Mouse (Mus musculus) heart, adult 9 months (tissue): ENCODE results near the gene Bcl2l1.

Experiments
- DNase-seq, 2 experiments: peaks; one replicate each; pipeline ENCODE4 v3.0.0; 2022; ENCODE audit warnings: low spot score in 2 of 2

Bcl2l1 gene

DNA sequence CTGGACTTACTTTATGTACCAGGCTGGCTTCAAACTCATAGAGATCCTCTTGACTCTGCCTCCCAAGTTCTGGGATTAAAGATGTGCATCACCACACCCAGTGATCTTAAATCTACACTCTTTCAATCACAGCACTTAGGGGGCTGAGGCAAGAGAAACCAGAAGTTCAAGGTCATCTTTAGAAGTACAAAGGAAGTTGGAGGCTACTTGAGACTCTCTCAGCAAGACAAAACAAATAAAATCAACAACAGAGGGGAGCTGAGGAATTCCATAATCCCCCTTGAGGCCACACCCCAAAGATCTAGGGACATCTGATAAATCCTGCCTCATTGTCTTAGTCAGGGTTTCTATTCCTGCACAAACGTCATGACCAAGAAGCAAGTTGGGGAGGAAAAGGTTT, 59.3 kb downstream of the Bcl2l1 start:
- DNase-seq: no peak

DNA sequence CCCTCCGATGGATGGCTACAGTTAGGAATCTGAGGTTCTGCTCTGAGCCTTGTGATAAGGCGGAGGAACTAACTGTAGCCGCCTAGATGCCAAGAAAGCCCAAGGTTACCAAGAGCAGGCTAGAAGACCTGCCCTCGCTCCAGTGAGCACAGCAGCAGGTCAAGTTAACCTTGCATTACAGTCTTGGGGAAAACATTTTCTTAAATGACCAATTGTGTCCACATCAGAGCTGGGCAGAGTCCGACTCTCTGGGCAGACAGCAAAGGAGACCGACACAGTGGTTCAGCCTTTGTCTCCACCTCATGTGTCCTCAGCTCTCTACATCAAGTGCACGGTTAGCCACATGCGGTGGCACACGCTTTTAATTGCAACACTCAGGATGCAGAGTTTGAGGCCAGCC, 60.0 kb downstream of the Bcl2l1 start:
- DNase-seq: no peak

DNA sequence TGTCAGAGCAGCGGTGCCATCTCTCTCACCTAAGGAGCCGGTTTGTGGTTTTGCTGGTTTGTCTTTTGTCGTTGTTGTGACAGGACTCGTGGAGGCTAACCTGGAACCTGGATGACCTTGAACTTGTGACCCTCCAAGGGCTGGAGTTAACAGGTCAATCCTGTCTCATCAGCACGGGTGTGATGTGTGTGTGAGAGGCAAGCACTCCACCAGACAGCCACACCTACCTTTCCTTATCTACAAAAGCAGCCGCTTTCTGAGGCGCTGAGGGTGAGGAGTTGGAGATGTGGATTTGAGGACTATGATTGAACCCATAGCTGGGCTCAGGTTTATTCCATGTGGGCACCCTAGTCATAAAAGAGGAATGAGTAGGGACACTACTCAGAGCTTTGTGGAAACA, 61.9 kb downstream of the Bcl2l1 start:
- DNase-seq: no peak

DNA sequence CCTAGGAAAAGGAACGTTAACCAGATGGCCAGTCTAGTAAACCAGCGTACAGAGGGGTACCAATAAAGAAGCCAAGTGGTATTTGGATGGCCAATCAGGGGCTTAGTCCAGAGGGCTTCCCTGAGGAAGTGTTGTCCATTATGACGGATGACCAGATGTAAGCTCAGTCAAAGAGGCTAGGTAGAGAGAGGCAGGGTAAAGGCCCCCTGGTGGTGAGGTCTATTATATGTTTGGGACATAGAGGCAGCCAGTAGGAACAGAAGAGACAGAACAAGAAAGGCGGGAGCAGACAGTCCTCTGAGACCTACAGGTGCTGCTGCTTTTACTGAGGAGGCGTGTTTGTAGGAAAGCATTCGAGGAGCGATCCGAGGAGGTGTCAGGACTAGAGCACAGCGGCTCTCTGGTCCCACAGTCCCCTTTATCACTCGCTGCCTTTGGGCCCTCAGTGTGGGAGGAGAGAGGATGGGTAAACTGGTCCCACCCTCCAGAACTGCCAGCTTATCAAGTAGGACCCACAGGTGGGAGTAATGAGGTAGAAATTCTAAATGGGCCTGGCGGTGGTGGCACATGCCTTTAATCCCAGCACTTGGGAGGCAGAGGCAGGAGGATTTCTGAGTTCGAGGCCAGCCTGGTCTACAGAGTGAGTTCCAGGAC, 63.8 kb downstream of the Bcl2l1 start:
- peak; percentile 55 to 69 for DNase-seq

DNA sequence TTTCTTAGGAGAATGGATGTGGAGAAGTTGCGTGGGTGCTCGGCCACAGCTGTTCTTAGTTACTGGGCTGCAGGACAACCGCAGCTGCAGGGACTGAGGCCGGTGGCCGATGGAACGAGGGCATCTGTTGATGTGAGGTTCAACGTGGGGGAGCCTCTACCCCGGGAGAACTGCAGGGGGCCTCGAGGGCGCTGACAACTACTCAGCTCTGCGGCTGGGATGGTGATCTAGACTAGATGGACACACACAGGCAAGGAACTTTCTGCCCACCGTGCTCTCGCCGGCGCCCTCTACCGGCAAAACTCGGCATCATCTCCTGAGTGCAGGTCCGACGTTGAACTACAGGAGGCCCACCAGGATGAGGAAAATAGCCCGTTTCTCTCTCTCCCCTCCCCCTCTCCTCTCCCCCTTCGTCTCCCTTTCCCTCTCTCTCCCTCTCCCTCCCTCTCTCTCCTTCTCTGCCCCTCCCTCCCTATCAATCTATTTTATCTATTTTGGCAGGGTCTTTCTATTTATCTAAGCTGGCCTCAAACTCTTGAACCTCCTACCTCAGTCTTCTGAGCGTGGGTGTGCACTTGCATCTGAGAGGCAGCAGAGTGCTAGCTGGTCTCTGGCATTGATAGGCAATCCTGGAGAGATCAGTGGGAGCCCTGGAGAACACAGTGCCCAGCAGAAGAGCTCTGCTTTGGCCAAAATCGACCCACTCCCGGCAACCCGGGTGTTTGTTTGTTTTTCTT, 65.0 kb downstream of the Bcl2l1 start:
- peak; percentile 85 to 91 for DNase-seq

DNA sequence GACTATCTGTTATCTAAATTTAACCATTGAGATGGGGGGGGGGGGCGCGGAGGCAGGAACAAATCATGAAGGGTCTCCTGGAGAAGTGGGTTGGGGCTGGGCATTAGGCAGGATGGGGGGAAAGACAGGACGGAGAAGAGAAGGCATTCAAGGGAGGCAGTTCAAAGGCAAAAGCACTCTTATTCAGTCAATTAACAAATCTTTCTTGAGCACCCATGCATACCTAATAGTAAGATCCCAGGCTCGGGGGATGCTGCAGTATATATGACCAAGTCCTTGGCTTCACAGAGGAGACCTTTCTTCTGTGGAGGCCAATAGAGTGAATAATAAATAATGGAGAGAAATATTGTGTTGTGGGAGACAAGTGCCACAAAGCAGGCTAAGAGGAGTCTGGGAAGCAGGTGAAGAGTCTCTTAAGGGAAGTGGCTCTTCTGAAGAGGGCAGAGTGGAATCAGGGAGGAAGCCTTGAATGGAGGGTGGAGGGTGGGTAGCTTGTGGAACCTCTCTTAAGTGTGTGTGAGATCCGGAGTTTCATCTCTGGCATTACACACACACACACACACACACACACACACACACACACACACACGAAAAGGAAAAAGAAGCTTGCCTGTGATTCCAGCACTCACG, 66.4 kb downstream of the Bcl2l1 start:
- no peak for DNase-seq

DNA sequence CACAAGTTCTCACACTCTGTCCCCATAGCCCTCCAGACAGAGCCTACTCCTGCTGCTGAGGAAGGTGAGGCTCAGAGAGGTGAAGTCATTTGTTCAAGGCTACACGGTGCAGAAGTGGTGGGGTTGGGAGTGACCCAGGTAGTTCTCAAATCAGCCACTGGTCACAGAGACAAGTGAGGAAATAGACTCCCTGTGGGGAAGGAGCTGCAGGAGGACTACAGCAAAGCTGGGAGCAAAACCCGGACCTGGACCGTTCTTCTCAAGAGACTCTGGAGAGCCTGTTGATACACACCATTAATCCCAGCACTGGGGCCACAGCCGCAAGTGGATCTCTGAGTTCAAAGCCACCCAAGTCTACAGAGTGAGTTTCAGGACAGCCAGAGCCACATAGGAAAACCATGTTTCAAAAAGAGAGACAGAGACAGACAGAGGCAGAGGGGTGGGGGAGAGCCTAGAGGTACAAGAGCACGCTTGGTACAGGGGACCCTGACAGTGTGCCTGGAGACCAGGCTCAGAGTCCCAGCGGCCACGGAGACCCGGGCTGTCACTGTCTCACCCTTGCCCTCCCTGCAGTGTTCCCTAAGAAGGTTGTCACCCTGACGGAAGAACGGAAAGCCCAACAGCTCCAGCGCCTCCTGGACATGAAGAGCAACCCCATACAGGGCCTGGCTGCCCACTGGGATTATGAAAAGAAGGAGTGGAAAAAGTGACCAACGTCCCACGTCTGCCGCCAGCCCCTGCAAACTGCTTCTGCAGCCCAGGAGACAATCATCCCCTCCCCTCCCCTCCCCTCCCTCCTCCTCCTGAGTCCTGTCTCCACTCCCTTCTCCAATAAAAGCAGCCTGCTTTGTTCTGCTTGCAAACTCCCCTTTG, 67.1 kb downstream of the Bcl2l1 start:
- DNase-seq: no peak

DNA sequence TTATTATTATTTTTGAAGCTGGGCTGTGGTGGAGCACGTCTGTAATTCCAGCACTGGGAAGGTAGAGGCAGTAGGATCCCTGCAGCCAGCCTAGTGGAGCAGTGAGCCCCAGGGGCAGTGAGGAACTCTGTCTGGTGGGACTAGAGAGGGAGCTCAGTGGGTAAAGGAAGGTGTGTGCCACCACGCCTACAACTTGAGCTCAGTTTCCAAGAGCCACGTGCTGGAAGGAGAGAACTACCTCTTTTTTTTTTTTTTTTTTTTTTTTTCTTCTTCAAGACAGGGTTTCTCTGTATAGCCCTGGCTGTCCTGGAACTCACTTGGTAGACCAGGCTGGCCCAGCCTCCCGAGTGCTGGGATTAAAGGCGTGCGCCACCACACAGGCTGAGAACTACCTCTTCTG, 68.2 kb downstream of the Bcl2l1 start:
- no peak for DNase-seq

DNA sequence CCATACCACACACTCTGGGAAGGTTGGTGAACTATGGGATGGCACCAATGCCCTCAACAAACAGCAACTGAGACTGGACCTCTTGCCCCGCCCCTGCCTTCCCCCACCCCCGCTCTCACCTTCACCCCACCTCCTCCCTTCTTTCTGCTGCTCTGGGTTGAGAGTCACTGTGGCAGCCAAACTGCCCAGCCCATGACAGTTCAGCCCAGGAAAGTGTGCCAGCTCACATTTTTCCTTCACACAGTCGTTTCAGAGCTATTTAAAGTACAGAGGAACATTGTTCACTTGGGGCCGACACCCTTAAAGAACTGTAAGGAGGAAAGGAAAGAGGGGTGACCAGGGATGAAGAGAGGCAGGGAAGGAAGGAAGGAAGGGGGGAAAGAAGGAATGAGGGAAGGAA, 73.2 kb downstream of the Bcl2l1 start:
- no peak for DNase-seq

DNA sequence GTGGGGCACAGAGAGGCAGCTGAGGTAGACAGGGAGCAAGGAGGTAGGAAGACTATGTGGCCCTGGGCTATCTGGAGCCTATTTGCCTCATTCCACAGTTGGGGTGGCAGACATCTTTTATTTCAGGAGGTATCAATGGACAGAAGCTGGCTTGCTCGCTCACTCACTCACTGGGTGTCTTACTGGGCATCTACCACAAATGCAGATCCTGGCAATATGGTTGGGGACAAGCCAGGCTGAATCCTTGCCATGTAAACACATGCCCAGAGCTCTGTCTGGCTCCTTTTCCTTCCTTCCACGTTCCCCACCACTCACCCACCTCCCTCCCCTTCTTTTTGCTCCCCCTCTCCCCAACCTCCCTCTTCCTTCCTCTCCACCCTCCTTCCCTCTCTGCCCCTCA, 74.0 kb downstream of the Bcl2l1 start:
- DNase-seq: no peak

DNA sequence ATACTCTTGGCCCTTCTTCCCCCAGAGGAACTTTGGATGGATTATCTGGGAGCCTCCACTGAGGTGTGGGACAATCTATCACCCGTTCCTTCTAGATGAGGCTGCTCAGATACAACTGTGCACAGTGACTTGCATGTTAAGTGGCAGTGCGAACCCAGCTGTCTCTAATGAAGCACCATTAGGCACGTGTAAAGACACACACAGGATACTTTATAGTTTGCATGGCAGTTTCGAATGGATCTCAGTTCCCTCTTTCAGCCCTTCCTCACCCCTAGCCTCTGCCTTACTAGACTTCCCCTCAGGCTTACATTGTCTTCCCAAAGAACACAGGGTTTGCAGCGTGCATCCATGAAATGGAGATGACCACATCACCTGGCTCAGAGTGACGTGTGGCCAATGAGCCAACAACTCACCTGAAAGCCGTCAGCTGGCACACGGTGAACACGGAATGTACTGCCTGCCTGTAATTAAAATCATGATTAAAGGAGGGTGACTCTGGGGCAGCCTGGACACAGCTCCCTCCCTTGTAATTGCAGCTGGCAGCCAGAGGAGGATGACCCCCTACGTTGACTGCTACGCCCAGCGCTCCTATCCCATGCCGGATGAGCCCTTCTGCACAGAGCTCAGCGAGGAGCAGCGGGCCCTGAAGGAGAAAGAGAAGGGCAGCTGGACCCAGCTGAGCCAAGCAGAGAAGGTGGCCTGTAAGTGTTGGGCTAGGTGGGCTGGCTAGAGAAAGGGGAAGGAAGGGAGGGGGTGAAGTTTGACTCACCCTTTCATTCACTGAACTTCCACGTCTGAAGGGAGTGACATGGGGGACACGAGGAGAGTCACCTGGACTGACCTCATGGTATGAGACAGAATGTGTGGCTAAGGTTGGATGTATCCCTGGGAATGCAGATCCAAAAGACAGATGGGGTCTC, 74.8 kb downstream of the Bcl2l1 start:
- no peak for DNase-seq

DNA sequence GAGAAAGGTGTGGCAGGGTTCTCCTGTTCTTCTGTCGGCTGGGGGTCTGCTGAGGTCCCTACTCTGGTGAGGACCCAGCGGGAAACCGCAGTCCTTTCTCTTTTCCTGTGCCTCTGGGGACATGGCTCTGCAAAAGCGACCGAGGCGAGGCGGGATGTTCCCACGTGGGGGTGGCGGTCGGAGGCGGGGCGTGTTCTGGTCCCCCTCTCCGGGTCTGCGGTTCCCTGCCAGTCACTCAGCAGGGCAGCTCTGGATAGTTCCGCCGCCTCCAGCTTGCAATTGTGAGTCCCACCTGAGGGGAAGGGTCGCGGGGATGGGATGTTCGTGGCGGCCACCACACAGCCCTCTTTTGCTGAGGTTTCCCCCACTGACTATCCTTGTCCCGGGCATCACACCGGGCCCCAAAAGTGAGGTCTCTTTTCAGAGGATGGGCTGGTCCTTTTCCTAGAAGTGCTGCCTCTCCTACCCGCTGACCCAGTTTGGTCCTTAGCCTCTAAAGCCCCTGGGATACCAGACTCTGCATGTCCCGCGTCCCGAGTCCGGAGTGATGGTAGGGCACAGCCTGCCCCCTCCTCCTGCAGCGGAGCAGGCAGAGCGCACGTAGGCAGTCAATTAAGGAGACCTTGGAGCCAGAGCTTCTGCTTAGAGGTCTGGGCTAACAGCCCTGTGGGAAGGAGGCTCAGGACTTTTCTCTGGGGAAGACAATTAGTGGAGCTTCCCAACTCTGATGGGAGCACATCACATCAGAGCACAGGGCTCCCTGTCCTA, 77.4 kb downstream of the Bcl2l1 start, which contains the start of gene Cox4i2:
Cox4i2 (plus strand) TSS at position 230 of the 768 bp plus-strand sequence.
- DNase-seq: peak in 1 of 2 experiments; percentile 39

DNA sequence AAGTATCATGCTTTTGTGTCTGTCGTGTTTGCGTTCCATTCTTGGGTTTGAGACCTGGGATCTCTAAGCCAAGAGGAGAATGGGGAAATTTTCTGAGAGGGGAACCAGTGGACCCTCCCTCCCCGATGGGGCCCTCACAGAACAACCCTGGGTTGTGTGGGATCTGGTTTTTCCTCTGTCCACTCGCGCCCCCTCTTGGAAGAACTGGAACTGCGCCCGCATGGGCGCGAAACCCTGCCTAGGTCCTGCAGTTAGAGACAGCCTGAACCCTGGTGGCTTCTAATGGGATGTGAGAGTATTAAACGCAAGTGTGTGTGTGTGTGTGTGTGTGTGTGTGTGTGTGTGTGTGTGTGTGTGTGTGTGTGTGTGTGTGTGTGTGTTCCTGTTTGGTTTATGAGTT, 89.1 kb downstream of the Bcl2l1 start:
- DNase-seq: peak; percentile 63 to 69

DNA sequence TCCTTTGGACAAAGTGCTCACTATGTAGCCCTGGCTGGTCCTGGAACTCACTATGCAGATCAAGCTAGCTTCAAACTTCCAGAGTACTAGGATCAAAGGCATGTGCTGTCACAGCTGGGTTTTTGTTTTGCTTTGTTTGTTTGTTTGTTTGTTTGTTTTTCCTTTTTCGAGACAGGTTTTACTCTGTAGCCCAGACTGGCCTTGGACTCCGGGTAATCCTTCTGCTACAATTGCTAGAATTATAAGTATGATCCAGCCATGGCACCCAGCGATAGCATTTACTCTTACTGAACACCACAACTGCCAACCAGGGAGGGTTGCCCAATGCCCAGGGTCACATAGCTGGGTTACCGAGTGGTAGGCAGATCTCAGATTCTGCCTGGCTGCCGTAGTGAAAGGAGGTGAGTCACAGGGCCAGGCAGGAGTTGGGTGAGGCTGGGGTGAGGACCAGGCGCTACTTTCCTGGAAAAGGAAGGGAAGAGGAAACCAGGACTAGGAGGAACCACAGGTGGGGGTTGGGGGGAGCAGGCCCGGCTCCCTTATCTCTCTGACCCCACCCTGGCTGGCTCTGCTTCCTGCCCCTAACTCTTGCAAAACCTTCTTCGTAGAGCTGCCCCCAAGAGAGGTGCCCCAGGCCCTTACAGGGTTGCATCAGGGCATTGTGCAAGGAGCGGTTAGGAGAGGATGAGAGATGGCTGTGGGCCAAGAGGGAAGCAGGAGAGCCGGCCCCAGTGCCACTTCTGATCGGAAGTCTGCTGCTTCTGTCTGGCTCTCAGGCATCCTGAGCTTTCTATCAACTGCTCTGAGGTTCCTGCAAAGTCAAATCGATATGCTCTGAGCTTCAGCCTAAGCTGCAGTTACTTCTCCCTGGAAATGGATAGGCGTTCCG, 90.1 kb downstream of the Bcl2l1 start:
- DNase-seq: peak; percentile 70 to 72

DNA sequence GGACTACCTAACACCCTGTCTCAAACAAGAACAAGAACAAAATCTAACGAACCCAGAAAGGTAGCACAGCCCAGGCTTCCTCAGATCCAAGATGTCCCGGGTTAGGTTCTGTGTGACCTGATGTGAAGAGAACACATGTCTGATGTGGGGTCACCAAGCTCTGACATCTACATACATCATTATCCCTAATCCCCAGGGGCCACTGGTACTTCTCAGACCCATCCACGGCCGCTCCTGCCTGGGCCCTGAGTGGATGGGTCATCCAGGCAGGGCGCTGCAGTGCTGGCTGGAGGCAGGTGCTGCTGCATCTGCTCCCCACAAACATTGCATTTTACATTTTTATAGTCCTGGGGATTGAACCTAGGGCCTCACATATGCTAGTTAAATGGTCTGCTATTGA, 91.0 kb downstream of the Bcl2l1 start:
- DNase-seq: no peak

DNA sequence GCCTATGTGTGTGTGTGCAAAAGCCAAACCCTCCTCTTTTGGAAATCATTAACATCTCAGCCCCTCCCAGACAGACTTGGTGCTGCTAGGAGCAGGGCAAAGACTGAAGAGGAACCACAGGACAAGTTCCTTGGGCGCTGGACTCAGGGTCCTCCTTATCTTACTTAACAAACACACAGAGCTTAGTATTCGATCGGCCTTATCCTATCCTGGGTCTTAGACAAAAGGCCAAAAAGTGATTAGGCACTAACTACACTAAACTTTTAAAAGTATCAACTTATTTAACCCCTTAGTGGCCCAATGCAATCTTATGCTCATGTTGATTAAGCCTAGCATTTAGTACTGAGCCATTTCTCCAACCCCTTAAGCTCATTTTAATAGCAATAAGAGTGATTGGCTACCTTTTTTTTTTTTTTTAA, 91.7 kb downstream of the Bcl2l1 start:
- DNase-seq: peak in 1 of 2 experiments; percentile 58

DNA sequence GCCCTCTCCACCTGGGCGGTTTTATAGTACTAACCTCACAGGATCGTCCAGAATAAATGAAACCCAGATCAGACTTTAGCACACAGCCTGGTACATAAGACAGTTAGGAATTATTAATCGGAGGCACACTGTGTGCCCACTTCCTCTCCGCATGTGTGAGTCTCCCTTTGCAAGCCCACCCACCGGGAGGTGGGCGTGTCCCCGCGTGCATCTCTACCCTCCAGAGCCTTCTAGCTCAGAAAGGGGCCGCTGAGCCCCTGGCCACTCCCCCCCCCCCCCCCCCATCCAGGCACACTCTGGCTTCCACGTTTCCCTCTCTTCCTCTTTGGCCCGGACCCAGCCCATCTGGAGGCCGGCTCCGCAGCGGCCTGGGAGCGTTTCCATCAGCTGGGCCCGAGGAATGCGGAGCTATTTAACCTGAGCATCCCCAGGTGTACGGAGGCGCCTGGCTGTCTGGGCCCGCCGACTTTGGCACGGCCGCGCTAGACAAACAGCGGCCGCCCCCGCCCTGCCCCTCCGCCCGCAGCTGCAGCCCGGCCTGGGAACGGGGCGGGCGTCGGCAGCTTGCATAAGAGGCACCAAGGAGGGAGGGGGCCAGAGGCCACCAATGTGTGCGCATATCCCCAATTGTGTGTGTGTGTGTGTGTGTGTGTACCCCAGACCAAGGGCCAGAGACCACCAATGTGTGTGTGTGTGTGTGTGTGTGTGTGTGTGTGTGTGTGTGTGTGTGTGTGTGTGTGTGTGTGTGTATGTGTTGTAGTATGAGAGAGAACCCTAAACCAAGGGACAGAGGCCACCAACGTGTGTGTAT, 92.3 kb downstream of the Bcl2l1 start:
- DNase-seq: peak; percentile 87 to 90

DNA sequence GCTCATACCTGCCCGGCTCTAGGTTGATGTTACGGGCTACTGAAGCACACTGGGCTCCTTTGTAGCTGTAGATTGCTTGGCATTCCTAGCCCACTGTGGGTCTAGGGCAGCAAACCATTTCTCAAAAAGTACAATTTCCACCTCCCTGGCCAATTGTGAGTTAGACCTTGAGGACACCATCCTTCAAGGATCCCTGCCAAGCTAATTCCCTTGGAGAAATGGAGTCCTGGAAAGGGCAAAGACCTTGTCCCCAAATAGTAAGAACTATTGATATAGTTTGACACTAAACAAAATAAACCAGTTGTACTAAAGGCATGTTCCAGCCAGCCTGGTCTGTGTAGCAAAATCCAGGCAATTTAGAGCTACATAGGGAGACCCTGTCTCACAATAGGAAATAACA, 93.2 kb downstream of the Bcl2l1 start:
- no peak for DNase-seq
